Mouse (Mus musculus): ENCODE data around the gene Prickle1.

DNA sequence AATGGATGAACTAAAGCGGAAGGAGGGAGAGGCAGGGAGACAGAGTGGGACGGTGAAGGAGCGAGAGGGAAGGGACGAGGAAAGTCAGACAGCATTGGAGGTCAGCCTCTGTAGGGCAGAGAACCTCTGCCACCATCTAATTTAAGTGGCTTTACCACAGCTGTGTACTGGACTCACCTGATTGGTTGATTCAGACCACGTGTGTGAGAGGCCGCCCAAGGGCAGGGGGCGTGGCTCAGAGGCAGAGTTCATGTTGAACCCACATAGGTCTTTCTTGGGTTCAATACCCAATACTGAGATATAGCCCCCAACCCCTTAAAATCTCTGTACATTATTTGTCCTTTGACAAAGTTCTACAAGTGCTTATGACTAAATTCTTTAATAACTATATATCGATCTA lies 8.0 kb downstream of the Prickle1 start:
- TF ChIP-seq CTCF (conservative IDR thresholded peaks at IDR 0.05; ENCODE audit: insufficient read depth, insufficient read length, low read depth, low read length), result no peak
- TF ChIP-seq POLR2A (IDR thresholded peaks at IDR 0.05; ENCODE audit: low read depth, low read length), result no peak
